Mouse (Mus musculus): ENCODE measurements around the gene Gm27027. TPM values are rescaled to one million over a fixed set of nuclear protein-coding genes. Genes with fewer than 3 reads are reported as not detected.

Gm27027 gene
- polyA plus RNA-seq, 1 experiment = not detected

GRCm38 (mm10) chr2:93919093-93919492 is 77.1 kb downstream of the Gm27027 start:
- no peak overlapping the region for H3K27ac ChIP-seq (ENCODE audit: insufficient read depth, low read length)
- no peak for TF ChIP-seq CTCF (IDR thresholded peaks at IDR 0.05; ENCODE audit: extremely low read depth, insufficient read depth, insufficient read length, insufficient replicate concordance)
- TF ChIP-seq POLR2A (IDR thresholded peaks at IDR 0.05; ENCODE audit: low read depth, low read length) = no peak
- H3K4me1 ChIP-seq (ENCODE audit: control insufficient read depth, insufficient read depth, insufficient read length) = no peaks in the 10 kb centered on the region
- H3K27me3 ChIP-seq (ENCODE audit: control insufficient read depth, insufficient read depth, low read length) = no peaks in the 10 kb centered on the region
- no peaks in the 10 kb centered on the region for H3K36me3 ChIP-seq (ENCODE audit: control insufficient read depth, insufficient read depth, low read length)
- WGBS = 82% methylated on average over 3 of the region's 3 CpGs
- DNase-seq (ENCODE audit: low read depth in 1 of 2, low spot score in 2 of 2) = no peak
- H3K4me3 ChIP-seq (ENCODE audit: extremely low read depth, insufficient read depth, insufficient read length) = no peak overlapping the region

GRCm38 (mm10) chr2:93913552-93913951 is 82.6 kb downstream of the Gm27027 start:
- no peaks in the 10 kb centered on the region for H3K27me3 ChIP-seq (ENCODE audit: control insufficient read depth, insufficient read depth, low read length)
- no peaks in the 10 kb centered on the region for H3K36me3 ChIP-seq (ENCODE audit: control insufficient read depth, insufficient read depth, low read length)
- 95% methylated on average over 2 of the region's 2 CpGs for WGBS
- TF ChIP-seq POLR2A (IDR thresholded peaks at IDR 0.05; ENCODE audit: low read depth, low read length) = no peak
- no peak for TF ChIP-seq CTCF (IDR thresholded peaks at IDR 0.05; ENCODE audit: extremely low read depth, insufficient read depth, insufficient read length, insufficient replicate concordance)
- H3K27ac ChIP-seq (ENCODE audit: insufficient read depth, low read length) = no peak overlapping the region
- no peaks in the 10 kb centered on the region for H3K4me1 ChIP-seq (ENCODE audit: control insufficient read depth, insufficient read depth, insufficient read length)
- H3K4me3 ChIP-seq (ENCODE audit: extremely low read depth, insufficient read depth, insufficient read length) = no peak overlapping the region
- DNase-seq (ENCODE audit: low read depth in 1 of 2, low spot score in 2 of 2) = no peak

GRCm38 (mm10) chr2:93911942-93912341 is 84.2 kb downstream of the Gm27027 start:
- no peak for TF ChIP-seq POLR2A (IDR thresholded peaks at IDR 0.05; ENCODE audit: low read depth, low read length)
- no peak for TF ChIP-seq CTCF (IDR thresholded peaks at IDR 0.05; ENCODE audit: extremely low read depth, insufficient read depth, insufficient read length, insufficient replicate concordance)
- 88% methylated on average over 10 of the region's 10 CpGs for whole genome bisulfite sequencing
- no peaks in the 10 kb centered on the region for H3K36me3 ChIP-seq (ENCODE audit: control insufficient read depth, insufficient read depth, low read length)
- H3K4me3 ChIP-seq (ENCODE audit: extremely low read depth, insufficient read depth, insufficient read length) = no peak overlapping the region
- H3K27ac ChIP-seq (ENCODE audit: insufficient read depth, low read length) = no peak overlapping the region
- no peaks in the 10 kb centered on the region for H3K4me1 ChIP-seq (ENCODE audit: control insufficient read depth, insufficient read depth, insufficient read length)
- DNase-seq (ENCODE audit: low read depth in 1 of 2, low spot score in 2 of 2) = no peak
- H3K27me3 ChIP-seq (ENCODE audit: control insufficient read depth, insufficient read depth, low read length) = no peaks in the 10 kb centered on the region

- Histone ChIP-seq H3K4me3 (ENCODE audit: extremely low read depth, insufficient read depth, insufficient read length) (no peak overlapping the region), H3K4me1 (ENCODE audit: control insufficient read depth, insufficient read depth, insufficient read length) (no peaks in the 10 kb centered on the region), H3K36me3 (ENCODE audit: control insufficient read depth, insufficient read depth, low read length) (no peaks in the 10 kb centered on the region), H3K27me3 (ENCODE audit: control insufficient read depth, insufficient read depth, low read length) (no peaks in the 10 kb centered on the region), H3K27ac (ENCODE audit: insufficient read depth, low read length) (no peak overlapping the region)
- 73% methylated on average over 5 of the region's 5 CpGs for WGBS
- no peak for DNase-seq (ENCODE audit: low read depth in 1 of 2, low spot score in 2 of 2)
- no peak for TF ChIP-seq CTCF (IDR thresholded peaks at IDR 0.05; ENCODE audit: extremely low read depth, insufficient read depth, insufficient read length, insufficient replicate concordance)
- TF ChIP-seq POLR2A (IDR thresholded peaks at IDR 0.05; ENCODE audit: low read depth, low read length) = no peak
These were observed 86.4 kb downstream of the Gm27027 start for GRCm38 (mm10) chr2:93909716-93910115.

DNA sequence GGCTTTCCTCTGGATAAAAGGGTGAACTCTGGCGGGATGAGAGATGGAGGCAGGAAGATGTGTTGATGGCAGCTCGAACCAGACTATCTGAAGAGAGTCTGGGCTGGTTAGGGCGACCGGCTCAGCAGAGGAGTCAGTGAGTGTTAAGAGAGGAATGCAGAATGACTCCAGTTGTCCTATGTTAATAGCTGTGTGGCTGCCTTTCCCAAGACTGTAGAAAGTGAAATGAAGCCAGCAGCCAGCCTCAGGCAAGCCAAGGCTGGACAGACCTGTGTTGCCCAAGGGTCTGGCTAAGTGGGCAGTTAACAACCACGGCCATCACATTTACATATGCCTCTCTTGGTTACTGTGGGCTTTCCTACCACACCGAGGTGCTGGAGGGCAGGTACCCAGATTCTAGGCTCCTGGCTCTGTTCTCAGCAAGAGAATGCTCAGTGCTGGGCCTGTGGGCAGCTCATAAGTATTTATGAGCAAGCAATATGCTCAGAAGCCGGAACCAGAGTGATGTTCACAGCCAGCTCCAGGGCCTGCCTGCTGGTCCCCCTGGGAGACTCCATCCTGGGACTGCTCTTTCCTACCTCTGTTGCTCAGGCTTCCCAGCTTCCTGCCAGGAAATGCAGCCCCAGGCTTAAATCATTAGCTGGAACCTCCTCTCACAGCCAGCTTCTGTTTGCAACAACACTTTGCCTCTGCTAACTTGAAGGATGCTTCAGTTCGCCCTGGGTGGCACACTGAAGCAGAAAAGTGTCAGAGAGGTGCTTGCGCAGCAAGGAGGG is 88.4 kb downstream of the Gm27027 start:
- Histone ChIP-seq H3K4me3 (ENCODE audit: extremely low read depth, insufficient read depth, insufficient read length) (no peak overlapping the region), H3K27ac (ENCODE audit: insufficient read depth, low read length) (no peak overlapping the region), H3K4me1 (ENCODE audit: control insufficient read depth, insufficient read depth, insufficient read length) (no peaks in the 10 kb centered on the region), H3K36me3 (ENCODE audit: control insufficient read depth, insufficient read depth, low read length) (no peaks in the 10 kb centered on the region), H3K27me3 (ENCODE audit: control insufficient read depth, insufficient read depth, low read length) (no peaks in the 10 kb centered on the region)
- DNase-seq (ENCODE audit: low read depth in 1 of 2, low spot score in 2 of 2) = no peak
- TF ChIP-seq CTCF (IDR thresholded peaks at IDR 0.05; ENCODE audit: extremely low read depth, insufficient read depth, insufficient read length, insufficient replicate concordance) (no peak), POLR2A (IDR thresholded peaks at IDR 0.05; ENCODE audit: low read depth, low read length) (no peak)
- 87% methylated on average over 9 of the region's 9 CpGs for WGBS

Other genes starting within 250 kb of the Gm27027 start
- gene Ext2, start 173.8 kb downstream of the Gm27027 start, polyA plus RNA-seq (2012; rRNA removed) = 23.9 and 30.7 TPM in 2 replicates
- 16.4 and 19.5 TPM in 2 replicates for gene Accs, start 146.4 kb downstream of the Gm27027 start, polyA plus RNA-seq (2012; rRNA removed)
- gene Accsl, start 127.2 kb downstream of the Gm27027 start, polyA plus RNA-seq (2012; rRNA removed) = 0.04 TPM in 1 of 2 replicates, not detected in the other
- 12.3 and 15.7 TPM in 2 replicates for gene Gm13889, start 39.2 kb downstream of the Gm27027 start, polyA plus RNA-seq (2012; rRNA removed)
- gene Alkbh3, start 14.5 kb upstream of the Gm27027 start, polyA plus RNA-seq (2012; rRNA removed) = 23.2 and 24.7 TPM in 2 replicates
- gene Hsd17b12, start 161.6 kb upstream of the Gm27027 start, polyA plus RNA-seq (2012; rRNA removed) = 8.6 and 9.7 TPM in 2 replicates

Data from spleen, adult 2 months (tissue).